In genomic region chr10:111272905-111273304, GRCm38 (mm10) we compare ENCODE assay signal across 18 mouse cellular contexts. TPM values are rescaled to one million over a fixed set of nuclear protein-coding genes. Genes with fewer than 3 reads are reported as not detected.
DNase-seq lines count a peak whose midpoint lies in the region; ATAC-seq and TF ChIP-seq lines count a peak whose summit lies in the region.
"Had no signal": no experiment of that assay in that cellular context is flagged by ENCODE, and none has a peak within 500 bp of the region (broad histone marks: within the 10 kb centered on the region; RNA-seq: fewer than 3 reads in every experiment).

No protein-coding gene starts in this region.

- H3K4me1 ChIP-seq in heart, embryonic 11.5 days (ENCODE audit: control insufficient read depth, insufficient read depth, low read length), result peaks cover 11% of the 10 kb centered on the region; the same call in 1 of the 2 replicates
- peaks cover 18% of the 10 kb centered on the region for H3K4me1 ChIP-seq in bone marrow macrophage, adult 2 months (ENCODE audit: control insufficient read depth, insufficient read depth, low read length)
- peaks cover 23% of the 10 kb centered on the region for H3K4me1 ChIP-seq in heart, embryonic 12.5 days (replicated peaks)
- H3K4me1 ChIP-seq in lung, postnatal 0 days (ENCODE audit: insufficient read depth, low read depth, low read length), result no peaks in the 10 kb centered on the region
- H3K4me1 ChIP-seq: embryonic facial prominence, embryonic 13.5 days; limb, embryonic 13.5 days; liver, embryonic 13.5 days had no signal

- H3K4me3 ChIP-seq in heart, embryonic 11.5 days (ENCODE audit: low read depth, low read length), result no peak overlapping the region
- H3K4me3 ChIP-seq in bone marrow macrophage, adult 2 months (ENCODE audit: insufficient read depth, low read length), result no peak overlapping the region
- H3K4me3 ChIP-seq in heart, embryonic 12.5 days, result no peak overlapping the region
- no peak overlapping the region for H3K4me3 ChIP-seq in lung, postnatal 0 days (ENCODE audit: low read depth, low read length)
- H3K4me3 ChIP-seq: embryonic facial prominence, embryonic 13.5 days; hindbrain, embryonic 12.5 days; limb, embryonic 13.5 days; liver, embryonic 13.5 days; midbrain, embryonic 12.5 days had no signal

- TF ChIP-seq CTCF in bone marrow macrophage, adult 2 months (IDR thresholded peaks at IDR 0.05; ENCODE audit: low read depth, low read length), result no peak
- TF ChIP-seq CTCF in lung, postnatal 0 days (IDR thresholded peaks at IDR 0.05), result no peak

- DNase-seq in heart, postnatal 14 days, result no peak
- no peak for DNase-seq in lung, postnatal 0 days (ENCODE audit: low spot score)
- DNase-seq in Muller cell, postnatal 12 days (ENCODE audit: inconsistent ontology term), result no peak
- DNase-seq: adrenal gland, adult 2 months; cerebellum, postnatal 10 days; kidney, adult 18-20 months; layer of hippocampus, postnatal 36 days; liver, embryonic 13.5 days; thymus, postnatal 25 days had no signal

- no peak for TF ChIP-seq POLR2A in bone marrow macrophage, adult 2 months (IDR thresholded peaks at IDR 0.05; ENCODE audit: borderline replicate concordance, low read depth, low read length)

- intact Hi-C loops in heart, postnatal 14 days (cut with DNase I), result loop anchor here (5.0 kb wide), 1 partner anchor 46 kb away; no protein-coding TSS in a partner anchor

- H3K27me3 ChIP-seq in heart, embryonic 11.5 days (ENCODE audit: control insufficient read depth, insufficient read depth, low read length), result no peaks in the 10 kb centered on the region
- H3K27me3 ChIP-seq in heart, embryonic 12.5 days (replicated peaks), result no peaks in the 10 kb centered on the region
- H3K27me3 ChIP-seq in lung, postnatal 0 days (replicated peaks; ENCODE audit: insufficient read depth, low read length), result no peaks in the 10 kb centered on the region
- H3K27me3 ChIP-seq: embryonic facial prominence, embryonic 13.5 days; hindbrain, embryonic 12.5 days; limb, embryonic 13.5 days; liver, embryonic 13.5 days; midbrain, embryonic 12.5 days had no signal

- peak overlapping the region; percentile 59; the same call in 1 of the 2 replicates for H3K27ac ChIP-seq in heart, embryonic 11.5 days (ENCODE audit: low read depth, low read length)
- peak overlapping the region; percentile 58 for H3K27ac ChIP-seq in bone marrow macrophage, adult 2 months (ENCODE audit: insufficient read depth, low read depth, low read length)
- H3K27ac ChIP-seq in heart, embryonic 12.5 days (ENCODE audit: poor library complexity, severe bottlenecking), result peak overlapping the region; percentile 26; the same call in 1 of the 2 replicates
- peak overlapping the region; percentile 57 for H3K27ac ChIP-seq in lung, postnatal 0 days (ENCODE audit: low read length)
- H3K27ac ChIP-seq: embryonic facial prominence, embryonic 13.5 days; limb, embryonic 13.5 days; liver, embryonic 13.5 days; midbrain, embryonic 12.5 days had no signal

- H3K9ac ChIP-seq in heart, embryonic 11.5 days (ENCODE audit: low read depth, low read length), result no peak overlapping the region
- H3K9ac ChIP-seq in heart, embryonic 12.5 days, result no peak overlapping the region
- no peak overlapping the region for H3K9ac ChIP-seq in lung, postnatal 0 days (replicated peaks; ENCODE audit: low read depth)
- H3K9ac ChIP-seq: embryonic facial prominence, embryonic 13.5 days; hindbrain, embryonic 12.5 days; limb, embryonic 13.5 days; liver, embryonic 13.5 days; midbrain, embryonic 12.5 days had no signal

- no peak overlapping the region for H3K4me2 ChIP-seq in heart, embryonic 11.5 days
- no peak overlapping the region for H3K4me2 ChIP-seq in heart, embryonic 12.5 days
- no peak overlapping the region for H3K4me2 ChIP-seq in lung, postnatal 0 days (replicated peaks; ENCODE audit: low read depth, low read length)
- H3K4me2 ChIP-seq: embryonic facial prominence, embryonic 13.5 days; hindbrain, embryonic 12.5 days; limb, embryonic 13.5 days; liver, embryonic 13.5 days; midbrain, embryonic 12.5 days had no signal

- H3K9me3 ChIP-seq in heart, embryonic 11.5 days (replicated peaks; ENCODE audit: control insufficient read depth, low read length), result no peaks in the 10 kb centered on the region
- no peaks in the 10 kb centered on the region for H3K9me3 ChIP-seq in heart, embryonic 12.5 days (replicated peaks)
- no peaks in the 10 kb centered on the region for H3K9me3 ChIP-seq in lung, postnatal 0 days (ENCODE audit: low read length)
- H3K9me3 ChIP-seq: embryonic facial prominence, embryonic 13.5 days; hindbrain, embryonic 12.5 days; limb, embryonic 13.5 days; liver, embryonic 13.5 days; midbrain, embryonic 12.5 days had no signal

- H3K36me3 ChIP-seq in heart, embryonic 11.5 days (ENCODE audit: control insufficient read depth, insufficient read depth, low read length), result peaks cover 8% of the 10 kb centered on the region; the same call in 1 of the 2 replicates
- H3K36me3 ChIP-seq in heart, embryonic 12.5 days, result peaks cover 55% of the 10 kb centered on the region
- H3K36me3 ChIP-seq in lung, postnatal 0 days (ENCODE audit: insufficient read depth, low read length), result peaks cover 31% of the 10 kb centered on the region; the same call in 1 of the 2 replicates

- ATAC-seq in heart, embryonic 11.5 days (replicated peaks; ENCODE audit: insufficient number of reproducible peaks, low FRiP score, low TSS enrichment), result no peak
- peak; percentile 59 for ATAC-seq in heart, embryonic 12.5 days (ENCODE audit: insufficient number of reproducible peaks, low FRiP score)
- peak; percentile 30; the same call in 1 of the 2 replicates for ATAC-seq in lung, postnatal 0 days
- ATAC-seq in frontal cortex, adult (ENCODE audit: low TSS enrichment), result no peak
- ATAC-seq: forebrain, embryonic 14.5 days had no signal

- 53% methylated on average over 11 of the region's 11 CpGs for WGBS in heart, embryonic 11.5 days (ENCODE audit: insufficient replicate concordance)
- 45% methylated on average over 11 of the region's 11 CpGs for WGBS in heart, embryonic 12.5 days
- 57% methylated on average over 11 of the region's 11 CpGs for WGBS in lung, postnatal 0 days

- TF ChIP-seq EP300 in lung, postnatal 0 days (IDR thresholded peaks at IDR 0.05), result 0 out of 2 replicates have a peak, but pooled peaks have one; percentile 12

RNA-seq across cellular contexts. Expression of gene Bbs10, which starts 25.6 kb away (rescaled TPM):
- 4.1 and 6.3 TPM in 2 replicates for polyA plus RNA-seq in heart, embryonic 11.5 days (2014; fragmentation: Nextera tagmentation; extraction: Ambion mirVana)
- total RNA-seq in heart, postnatal 14 days (2021), result 1 to 10 TPM; 3.1 to 3.2 TPM
- 3.8 and 4.6 TPM in 2 replicates for polyA plus RNA-seq in bone marrow macrophage, adult 2 months (2012; ENCODE audit: insufficient read depth, insufficient read length, missing spikeins)
- 3.6 and 4.7 TPM in 2 replicates for polyA plus RNA-seq in heart, embryonic 12.5 days (2016; fragmentation: Nextera tagmentation; extraction: Ambion mirVana)
- polyA plus RNA-seq in lung, postnatal 0 days (2015; fragmentation: Nextera tagmentation; extraction: Ambion mirVana), result 3.1 and 3.2 TPM in 2 replicates

Comparison
In these comparisons a context has a peak if more than half of its experiments do, and no peak if none do; other contexts are left out.
1. ATAC-seq: peak in heart, embryonic 12.5 days (single experiment) and lung, postnatal 0 days (single experiment); none in heart, embryonic 11.5 days (single experiment) and frontal cortex, adult (single experiment).
2. Peak in every context shown above with its lines, with median percentiles within 50 percentile points of each other: H3K27ac ChIP-seq.